Mouse (Mus musculus): ENCODE results near the gene Tctn3. TPM values are rescaled to one million over a fixed set of nuclear protein-coding genes. Genes with fewer than 3 reads are reported as not detected.
A peak's percentile ranks its signal among the peaks of the same experiment; 100 is the strongest.

Gene Tctn3
- total RNA-seq (2014; fragmentation: Nextera tagmentation): 6.6 and 9.2 TPM in 2 replicates
- 3.5 and 4.0 TPM in 2 replicates for total RNA-seq (2017)

DNA sequence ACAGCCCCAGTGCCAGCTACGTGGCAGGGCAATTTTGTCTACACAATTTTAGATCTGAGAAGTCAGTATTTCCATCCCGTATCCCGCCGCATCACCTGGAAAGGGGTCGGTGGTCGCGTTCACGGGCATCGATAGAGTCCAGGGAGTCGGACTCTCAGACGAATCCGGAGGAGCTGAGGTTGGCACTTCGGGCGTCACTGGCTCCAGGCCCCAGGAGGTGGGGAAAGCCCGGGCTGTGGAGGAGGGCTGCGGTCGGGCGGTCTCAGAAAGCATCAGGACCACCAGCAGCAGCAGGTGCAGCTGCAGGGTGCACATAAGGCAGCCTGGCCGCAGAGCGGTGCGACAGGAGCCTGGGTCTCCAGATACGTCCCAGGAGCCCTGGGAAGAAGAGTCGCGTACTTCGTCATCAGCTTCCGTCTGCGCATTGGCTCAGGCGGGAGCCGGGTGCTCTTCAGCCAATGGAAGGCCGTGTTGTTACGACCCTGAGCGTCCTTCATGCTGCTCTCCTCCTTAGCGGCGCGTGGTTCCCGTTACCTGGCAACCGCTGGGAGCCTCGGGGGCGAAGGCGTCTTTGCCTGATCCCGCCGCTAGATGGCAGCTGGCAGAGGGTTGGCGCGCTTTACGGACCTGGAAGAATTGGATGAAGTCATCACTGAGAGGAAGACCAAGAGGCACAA lies at the start of gene Tctn3, which contains the start of gene Entpd1:
Gene Tctn3 (minus strand): TSS at position 404 of the 677 bp plus-strand sequence.
Gene Entpd1 (plus strand): TSS at position 537 of the 677 bp plus-strand sequence.
- peak; percentile 99 for ATAC-seq (replicated peaks; ENCODE audit: poor library complexity, severe bottlenecking)

DNA sequence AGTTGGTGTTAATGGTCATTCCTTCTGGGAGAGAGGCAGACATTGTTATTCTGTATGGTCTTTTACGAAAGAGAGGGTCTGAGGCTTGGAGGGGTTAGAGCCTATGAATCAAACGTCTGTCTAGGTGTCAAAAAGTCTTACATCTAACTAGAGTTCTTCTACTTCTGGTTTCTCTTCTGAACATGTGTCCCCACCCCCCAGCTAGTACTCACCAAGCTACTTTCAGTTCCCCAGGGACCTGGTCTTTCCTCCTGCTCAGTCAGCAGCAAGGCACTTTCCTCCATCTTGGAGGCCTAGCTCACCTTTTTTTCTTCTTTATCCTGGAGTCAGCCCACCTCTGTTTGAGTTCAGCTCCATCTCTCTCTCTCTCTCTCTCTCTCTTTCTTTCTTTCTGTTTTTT lies 49.1 kb upstream of the Tctn3 start:
- peak; percentile 56 for ATAC-seq (replicated peaks; ENCODE audit: poor library complexity, severe bottlenecking)

DNA sequence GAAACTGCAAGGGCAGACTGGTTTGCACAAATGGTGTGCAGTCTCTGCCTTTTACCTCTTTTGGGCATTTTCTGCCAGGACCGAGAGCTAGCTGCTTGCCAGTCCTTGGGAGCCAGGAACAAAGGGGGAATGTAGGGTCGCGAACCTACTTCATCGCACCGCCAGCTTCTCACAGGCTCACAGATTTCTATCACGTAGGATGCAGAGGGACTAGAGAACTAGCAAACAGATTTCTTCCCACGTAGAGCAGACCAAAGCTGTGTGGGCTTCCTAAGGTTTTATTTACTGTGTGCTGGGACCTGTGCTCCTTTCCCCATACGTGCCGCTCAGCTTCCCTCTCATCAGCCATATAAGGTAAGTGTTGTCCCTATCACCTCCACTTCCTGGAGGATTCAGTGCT lies 48.5 kb upstream of the Tctn3 start:
- peak; percentile 5; the same call in 1 of the 2 replicates for ATAC-seq (replicated peaks; ENCODE audit: poor library complexity, severe bottlenecking)

DNA sequence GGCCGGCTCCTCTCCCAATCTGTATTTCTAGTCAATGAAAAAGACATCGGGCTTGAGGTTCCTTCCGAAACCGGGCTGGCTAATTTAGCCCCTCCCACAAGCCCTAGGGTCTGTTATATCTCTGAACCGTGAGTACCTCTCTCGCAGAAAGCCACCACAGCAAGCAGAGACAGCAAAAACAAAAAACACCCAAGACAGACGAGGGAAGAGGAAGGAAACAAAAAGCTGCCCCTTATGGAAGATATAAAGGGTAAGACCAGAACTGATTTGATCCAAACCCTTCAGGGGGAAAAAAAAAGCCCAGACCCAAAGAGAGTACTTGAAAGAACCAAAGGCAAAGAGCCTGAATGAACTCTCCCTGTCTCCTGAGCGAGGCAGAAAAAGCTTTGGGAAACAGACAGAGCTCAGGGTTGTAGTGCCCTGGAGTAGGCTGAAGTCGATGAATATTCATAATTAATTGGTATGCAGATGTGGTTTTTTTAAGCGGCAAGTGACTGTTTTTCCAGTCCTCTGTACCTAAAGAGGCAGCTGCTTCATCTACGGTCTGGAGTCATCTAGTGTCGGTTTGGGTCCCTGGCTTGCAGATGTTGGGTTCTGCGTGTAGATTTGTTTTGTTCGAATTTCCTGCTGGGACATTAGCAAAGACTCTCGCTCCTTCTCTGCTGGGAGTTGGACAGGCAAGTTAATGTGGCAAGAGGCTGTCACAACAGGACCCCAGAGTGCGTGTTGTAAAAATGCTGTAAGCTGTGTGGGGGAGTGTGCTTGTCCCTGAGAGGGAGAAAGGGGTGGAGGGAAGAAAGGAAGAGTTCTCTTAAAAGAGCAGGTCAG lies 47.8 kb upstream of the Tctn3 start:
- ATAC-seq (replicated peaks; ENCODE audit: poor library complexity, severe bottlenecking): peak; percentile 73

DNA sequence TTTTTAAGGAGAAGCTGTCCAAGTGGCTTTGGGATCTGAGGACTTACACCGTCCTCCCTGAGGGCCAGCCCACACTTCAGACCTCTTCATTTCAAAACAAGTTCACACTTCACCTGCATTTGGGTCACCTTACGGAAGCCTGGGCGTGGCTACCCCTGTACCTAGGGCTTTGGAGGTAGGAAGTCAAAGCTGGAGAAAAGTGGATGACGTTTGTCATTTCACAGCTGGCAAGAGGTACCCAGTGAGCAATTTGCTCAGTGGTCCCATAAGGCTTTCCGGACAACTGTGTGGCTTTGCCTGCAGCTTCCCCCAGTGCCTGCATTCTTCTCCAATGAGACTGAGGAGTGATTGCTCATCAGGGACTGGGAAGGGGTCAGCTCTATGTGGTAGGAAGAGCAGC lies 46.9 kb upstream of the Tctn3 start:
- ATAC-seq (replicated peaks; ENCODE audit: poor library complexity, severe bottlenecking): no peak

DNA sequence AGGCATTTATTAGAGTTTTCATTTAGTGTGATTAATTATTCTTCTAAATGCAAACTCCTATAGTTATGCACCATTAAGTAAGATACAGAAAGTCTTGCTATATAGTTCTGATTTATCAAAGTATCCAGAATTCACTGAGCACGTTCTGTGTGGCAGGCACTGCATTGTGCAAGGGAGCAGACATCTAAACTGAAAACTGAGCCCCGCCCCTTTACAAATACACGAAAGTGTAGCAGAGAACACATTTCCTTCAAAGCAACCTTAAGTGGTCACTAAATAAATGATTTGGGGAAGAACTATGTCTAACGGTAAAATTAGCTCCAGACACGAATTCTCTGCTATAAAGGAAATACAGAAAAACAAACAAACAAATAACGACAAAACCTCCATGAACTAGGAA lies 46.2 kb upstream of the Tctn3 start:
- ATAC-seq (replicated peaks; ENCODE audit: poor library complexity, severe bottlenecking): no peak

DNA sequence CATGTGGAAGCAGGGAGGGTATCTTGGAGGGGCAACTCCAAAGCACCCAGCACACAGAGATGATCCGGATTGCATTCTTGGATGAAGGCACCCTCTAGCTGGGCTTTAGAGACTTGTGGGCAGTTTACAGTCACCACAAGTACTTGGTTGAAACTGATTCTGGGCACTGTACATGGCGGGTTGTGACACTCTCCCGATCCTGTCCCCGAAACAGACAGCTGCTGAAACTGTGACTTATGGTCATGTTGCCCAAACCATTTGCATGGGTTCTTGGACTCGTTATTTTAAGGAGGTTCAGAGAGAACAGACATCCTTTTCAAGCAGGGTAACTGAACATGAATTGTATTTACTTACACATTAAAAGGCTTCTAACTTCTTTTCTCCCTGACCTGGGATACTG lies 44.2 kb upstream of the Tctn3 start:
- ATAC-seq (replicated peaks; ENCODE audit: poor library complexity, severe bottlenecking): no peak

DNA sequence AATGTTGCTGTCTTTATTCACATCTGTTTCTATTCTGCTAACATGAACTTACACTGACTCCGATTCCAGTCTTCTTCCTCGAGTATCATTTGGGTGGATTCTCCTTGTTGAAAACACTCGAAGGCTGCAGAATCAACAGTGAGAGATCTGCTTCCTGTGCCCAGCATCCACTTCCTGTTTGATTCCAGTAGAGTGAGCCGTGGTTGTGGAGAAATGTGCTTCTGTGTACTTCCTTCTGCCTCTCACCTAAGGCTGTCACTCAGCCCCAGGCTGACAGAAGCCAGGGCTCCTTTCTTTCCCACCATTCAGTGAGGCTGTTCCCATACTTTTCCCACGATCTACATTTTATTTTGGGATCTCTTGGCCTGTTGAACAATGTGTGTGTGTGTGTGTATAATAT lies 38.1 kb upstream of the Tctn3 start:
- peak; percentile 85 for ATAC-seq (replicated peaks; ENCODE audit: poor library complexity, severe bottlenecking)

DNA sequence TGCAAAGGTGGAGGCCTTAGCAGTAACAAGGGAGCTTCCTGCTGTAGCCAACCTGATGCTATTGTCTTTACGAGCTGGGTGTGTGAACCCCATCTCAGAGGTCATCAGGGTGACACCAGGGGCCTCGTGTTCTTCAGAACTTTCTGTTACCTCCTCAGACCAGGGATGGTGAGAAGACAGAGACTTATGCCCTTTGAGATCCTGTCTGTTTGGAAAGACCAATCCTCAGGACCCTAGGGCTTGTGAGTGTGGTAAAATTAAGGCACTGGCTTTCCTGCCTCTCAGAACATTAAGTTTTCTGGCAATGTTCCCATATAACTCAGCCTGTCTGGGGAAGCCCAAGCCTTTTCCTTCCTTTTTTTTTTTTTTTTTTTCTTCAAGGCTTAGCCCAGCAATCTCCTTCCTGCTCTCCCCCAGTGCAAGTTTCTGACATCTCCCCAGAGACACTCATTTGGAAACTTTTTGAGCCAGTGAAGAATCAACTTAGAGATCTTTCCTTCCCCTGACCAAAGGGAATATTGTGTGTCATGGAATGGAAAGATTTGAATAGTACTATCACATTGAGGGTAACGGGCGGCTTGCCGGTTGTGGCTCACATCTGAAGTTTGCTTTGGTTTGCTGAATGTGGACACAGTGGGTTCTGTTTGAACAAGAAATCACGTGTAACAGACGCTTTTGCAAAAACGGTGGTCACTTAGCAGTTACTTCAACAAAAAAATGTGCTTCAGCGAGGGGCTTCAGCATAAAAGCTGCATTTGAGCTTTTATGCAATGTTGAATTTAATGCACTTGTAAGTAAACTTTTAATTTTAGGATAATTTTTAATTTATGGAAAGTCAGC lies 35.5 kb upstream of the Tctn3 start:
- ATAC-seq (replicated peaks; ENCODE audit: poor library complexity, severe bottlenecking): peak; percentile 75

DNA sequence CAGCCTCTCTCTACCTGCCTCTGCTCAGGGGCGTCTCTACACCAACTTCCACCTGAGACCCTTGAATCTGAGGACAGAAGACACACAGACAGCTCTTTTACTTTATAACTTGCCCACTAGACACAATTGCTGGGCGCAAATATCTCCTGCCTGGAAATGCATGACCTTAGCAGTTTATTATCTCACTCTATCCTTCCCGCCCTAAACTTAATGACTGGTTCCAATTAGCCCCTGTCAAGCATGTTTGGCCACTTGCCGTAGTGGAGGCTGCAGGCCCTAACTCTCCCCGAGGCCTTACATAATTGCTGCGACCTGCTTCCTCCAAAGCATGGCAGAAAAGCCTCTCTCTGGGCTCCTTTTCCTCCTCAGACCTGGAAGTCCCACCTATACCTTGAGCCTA lies 34.3 kb upstream of the Tctn3 start:
- ATAC-seq (replicated peaks; ENCODE audit: poor library complexity, severe bottlenecking): no peak

DNA sequence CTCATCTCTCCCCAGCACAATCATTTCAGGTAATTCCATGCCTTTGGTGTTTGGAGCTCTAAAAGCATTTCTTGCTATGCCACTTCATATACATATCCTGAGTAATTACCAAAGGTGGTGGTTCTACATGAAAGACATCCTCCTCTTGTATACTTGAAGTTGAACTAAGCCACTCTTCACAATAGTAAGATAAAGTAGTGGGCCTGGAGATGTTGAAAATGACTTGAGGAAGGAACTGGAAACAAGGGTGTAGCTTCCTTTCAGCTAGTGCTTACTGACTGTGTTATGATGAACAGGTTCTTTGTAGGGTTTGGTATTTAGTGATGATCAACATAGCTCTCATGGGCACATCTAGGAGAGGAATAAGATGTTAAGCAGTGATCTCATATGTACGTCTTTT lies 31.8 kb upstream of the Tctn3 start:
- no peak for ATAC-seq (replicated peaks; ENCODE audit: poor library complexity, severe bottlenecking)

DNA sequence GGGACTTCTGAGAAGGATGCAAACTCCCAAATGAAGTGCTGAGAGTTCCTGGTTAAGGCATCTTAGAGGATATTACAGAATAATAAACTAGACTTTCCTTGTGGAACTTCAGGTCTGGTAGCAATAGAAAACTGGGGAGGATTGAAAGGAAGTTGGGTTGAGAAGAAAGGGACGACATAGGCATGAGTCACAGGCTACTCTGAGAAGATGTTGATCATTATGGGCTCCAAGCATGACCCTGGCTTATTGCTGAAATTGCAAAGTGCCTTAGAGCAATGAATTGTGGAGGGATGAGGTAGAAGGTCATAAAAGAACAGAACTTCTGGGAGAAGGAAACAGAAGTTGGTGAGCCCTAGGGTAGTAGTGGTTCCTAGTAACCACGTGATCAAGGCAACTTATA lies 28.8 kb upstream of the Tctn3 start:
- ATAC-seq (replicated peaks; ENCODE audit: poor library complexity, severe bottlenecking): no peak

DNA sequence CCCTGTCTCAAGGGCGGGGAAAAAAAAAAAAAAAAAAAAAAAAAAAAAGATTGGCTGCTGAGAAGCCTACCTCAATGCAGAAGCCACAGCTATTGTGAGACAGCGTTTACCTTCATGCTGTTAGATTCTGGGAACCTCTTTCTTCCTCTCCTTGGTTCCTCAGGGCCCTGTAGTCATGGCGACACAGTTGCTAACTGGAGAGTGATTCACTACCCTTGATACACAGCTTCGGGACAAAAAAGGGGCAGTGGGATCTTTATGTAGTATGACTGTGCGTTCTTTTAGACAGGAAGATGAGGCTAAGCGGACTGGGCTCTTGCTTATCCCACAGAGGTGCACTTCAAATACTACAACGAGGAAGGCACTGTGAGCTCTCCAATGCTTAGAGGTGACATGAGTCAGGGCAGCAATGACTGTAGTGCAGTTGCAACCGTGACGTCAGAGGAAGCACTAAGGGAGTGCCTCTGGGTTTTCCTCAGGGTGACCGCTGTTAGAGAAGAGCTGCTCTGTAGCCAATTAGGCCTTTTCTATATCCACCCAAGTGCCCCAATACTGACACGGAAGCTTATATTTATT lies 27.8 kb upstream of the Tctn3 start:
- ATAC-seq (replicated peaks; ENCODE audit: poor library complexity, severe bottlenecking): peak; percentile 68

DNA sequence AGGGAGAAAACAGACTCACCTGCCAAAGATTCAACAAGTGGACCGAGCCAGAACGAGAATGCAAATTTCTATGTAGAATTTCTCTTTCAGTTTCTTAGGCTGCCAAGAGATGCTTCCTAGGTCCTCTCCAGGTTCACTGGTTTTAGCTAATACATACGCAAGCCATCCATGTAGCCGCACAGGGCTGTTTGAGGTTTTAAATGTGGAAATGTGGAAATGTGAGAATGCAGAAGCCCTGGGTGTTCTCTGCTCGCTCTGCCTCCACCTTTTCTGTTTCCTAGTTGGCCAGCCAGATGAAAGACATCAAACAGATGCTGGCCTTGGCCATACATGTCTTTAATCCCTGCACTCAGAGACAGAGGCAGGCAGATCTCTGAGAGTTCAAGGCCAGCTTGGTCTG lies 26.5 kb upstream of the Tctn3 start:
- ATAC-seq (replicated peaks; ENCODE audit: poor library complexity, severe bottlenecking): peak; percentile 54

DNA sequence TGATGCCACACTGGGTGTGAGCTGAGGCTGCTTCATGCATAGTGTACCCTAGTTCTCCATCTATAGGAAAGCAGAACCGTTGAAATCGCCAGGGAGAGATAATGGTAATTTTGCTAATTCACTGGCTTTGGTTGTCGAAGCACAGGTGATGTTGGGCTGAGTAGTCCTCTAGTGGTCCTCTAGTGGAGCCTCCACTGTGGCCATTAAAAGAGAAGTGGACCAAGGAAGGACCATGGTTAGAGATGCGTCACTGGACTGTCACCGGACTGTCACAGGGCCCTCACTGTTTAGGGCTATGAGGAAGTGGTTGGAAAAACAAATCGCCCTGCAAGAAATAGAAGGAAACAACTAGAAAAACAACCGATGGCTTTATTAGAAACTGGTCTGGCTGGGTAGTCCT lies 25.6 kb upstream of the Tctn3 start:
- peak; percentile 65 for ATAC-seq (replicated peaks; ENCODE audit: poor library complexity, severe bottlenecking)

DNA sequence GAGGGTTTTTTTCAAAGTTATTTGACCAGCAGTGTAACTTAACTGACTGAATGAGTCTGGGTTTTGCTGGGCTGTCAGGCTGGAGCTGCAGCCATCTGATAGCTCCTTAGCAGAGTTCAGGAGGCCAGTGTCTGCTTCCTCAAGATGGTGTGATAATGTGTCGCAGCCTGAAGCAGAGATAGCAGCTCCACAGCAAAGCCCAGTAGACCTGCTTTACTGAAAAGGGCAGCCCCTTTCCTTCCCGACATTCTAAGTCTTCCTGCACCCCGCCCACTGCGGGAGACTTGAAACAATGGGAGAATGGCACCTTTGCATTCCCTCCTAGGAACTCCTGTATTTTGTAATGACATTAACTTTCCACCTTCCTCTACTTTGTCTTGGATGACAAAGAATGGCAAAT lies 25.1 kb upstream of the Tctn3 start:
- ATAC-seq (replicated peaks; ENCODE audit: poor library complexity, severe bottlenecking): no peak

DNA sequence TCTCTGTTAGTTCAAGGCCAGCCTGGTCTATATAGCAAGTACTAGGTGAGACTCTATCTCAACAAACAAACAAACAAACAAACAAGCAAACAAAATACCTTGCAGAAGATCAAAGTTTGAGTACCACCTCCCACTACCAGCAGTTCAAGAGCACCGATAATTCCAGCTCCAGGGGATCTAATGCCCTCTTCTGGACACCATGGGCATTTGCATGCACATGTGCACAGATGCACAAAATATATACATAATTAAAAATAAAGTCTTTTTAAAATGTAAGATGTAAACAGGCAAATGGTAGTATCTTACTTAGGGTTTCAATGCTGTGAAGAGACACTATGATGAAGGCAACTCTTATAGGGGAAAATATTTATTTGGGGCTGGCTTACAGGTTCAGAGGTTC lies 21.1 kb upstream of the Tctn3 start:
- no peak for ATAC-seq (replicated peaks; ENCODE audit: poor library complexity, severe bottlenecking)

DNA sequence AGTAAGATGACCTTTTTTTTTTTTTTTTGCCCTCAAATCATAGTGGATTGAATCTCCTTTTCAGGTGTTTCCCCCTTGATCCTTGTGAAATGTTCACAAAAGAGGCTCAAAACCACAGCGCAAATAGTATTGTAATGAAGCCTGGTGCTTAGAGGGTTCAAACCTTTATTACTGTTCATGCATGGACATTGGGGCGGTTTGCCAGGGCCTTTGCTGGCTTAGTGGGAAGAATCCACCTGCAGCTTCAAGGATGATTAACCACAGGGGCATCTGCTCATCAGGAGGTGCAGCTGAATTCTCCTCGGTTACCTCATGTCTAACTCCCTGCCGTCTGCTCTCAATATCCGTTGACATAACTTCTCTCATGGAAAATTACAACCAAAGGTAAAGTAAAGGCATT lies 20.6 kb upstream of the Tctn3 start:
- ATAC-seq (replicated peaks; ENCODE audit: poor library complexity, severe bottlenecking): no peak

DNA sequence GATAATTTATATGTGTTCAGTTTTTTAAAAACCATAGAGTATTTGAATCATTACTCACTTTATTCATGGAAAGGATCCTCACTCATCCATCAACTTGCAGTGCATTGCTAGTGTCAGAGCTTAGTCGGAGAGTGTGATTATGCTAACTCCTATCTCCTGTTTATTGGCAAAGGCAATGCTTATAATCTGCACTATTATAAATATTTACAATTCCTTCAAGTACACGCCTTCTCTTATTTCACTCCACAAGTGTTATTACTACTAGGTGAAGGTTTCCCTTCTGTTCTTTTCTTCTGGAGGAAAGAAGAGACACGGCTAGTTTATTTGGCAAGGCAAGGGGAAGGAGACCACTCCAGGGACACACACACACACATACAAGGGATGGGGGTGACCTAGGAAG lies 20.2 kb upstream of the Tctn3 start:
- ATAC-seq (replicated peaks; ENCODE audit: poor library complexity, severe bottlenecking): no peak

DNA sequence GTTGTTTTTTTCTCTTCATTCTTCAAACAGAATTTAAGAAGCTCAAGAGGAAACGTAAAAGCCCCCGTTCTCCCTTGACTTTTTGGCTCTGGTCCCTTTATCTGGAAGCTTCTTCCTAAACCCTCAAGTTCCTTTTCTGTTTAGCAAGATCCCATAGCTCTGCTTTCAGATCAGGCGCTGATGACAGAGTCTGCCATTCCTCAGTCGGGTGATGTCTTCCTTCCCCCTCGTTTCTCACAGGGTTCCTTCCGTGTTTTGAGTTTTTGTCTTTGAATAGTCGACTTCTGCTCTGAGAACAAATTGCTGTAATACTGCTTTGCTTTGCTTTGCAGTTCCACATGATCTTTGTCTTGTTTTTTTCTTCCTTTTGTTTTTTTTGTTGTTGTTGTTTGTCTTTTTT lies 18.6 kb upstream of the Tctn3 start:
- ATAC-seq (replicated peaks; ENCODE audit: poor library complexity, severe bottlenecking): peak; percentile 83

All from granulocyte monocyte progenitor cell, adult 5-6 weeks (primary cell).